Mouse (Mus musculus): ENCODE measurements at regions not wholly inside any gene's neighbourhood (a gene's known extent, or its start where the extent isn't known, plus 50 kb on each side); places are given as distances from the start of the nearest gene placed in this dataset.

DNA sequence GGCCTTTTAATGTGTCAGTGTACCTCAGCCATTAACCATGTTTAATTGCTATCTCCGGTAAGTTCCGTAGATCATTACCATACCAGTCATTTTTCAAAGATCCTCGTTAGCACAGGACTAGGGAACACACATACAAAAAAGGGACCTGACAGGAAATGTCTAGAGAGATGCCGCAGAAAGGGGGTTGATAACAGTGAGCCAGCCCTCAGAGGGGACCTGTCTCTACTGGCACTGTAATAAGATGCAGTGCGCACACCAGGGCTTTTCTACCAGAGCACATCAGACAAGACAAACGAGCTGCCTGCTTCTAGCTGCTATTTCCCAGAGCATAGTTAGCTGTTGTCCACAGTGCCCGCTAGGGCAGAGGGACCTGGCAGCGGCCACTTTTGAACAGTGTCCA, 199.1 kb downstream of the Sox11 start:
- no peak for DNase-seq (ENCODE audit: low read depth in 1 of 2, low spot score in 2 of 2)

DNA sequence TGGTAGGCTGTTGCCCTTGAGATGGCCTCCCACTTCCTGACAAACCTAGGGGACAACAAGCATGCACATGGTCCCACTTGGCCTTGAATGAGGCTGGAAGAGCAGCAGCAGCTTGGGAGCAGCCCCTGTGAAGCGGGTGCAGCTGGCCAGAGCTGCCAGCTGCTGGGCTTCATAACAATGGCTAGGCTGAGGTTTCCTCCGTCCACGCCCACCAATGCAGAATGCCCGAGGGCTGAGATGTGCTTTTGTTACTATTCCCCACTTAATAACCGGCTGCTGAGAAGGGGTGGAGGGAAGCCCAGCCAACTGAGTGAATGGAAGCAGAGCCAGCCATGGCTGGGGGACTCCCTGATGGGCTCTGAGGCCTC, 202.1 kb downstream of the Sox11 start:
- no peak for DNase-seq (ENCODE audit: low read depth in 1 of 2, low spot score in 2 of 2)

DNA sequence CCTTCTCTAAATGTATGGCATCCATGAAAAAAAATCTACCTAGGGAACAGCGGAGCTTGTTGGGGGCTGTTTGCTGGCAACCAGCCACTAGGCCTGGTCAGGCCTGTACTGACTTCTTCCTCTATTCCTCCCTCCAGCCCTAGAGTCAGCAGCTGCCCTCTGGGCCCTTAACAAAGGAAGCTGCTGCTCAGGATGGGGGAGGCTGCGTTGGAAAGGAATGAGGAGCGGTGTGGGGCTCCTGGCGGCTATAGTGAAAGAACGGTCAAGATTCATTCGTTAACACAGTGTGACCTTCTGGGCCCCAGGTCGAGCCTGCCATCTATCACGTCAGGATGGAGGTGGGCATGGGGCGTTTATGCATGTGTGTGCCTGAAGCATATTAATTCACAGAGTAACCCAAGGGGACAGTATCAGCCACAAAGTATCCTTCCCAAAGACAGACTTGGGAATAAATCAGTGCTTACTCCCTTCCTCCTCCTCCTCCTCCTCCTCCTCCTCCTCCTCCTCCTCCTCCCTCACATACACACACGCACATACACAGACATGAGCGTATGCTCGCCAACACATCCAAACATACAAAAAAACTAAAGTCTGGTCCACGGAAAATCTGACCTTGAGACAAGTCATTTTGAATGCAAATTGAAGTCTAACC, 202.6 kb downstream of the Sox11 start:
- no peak for DNase-seq (ENCODE audit: low read depth in 1 of 2, low spot score in 2 of 2)

DNA sequence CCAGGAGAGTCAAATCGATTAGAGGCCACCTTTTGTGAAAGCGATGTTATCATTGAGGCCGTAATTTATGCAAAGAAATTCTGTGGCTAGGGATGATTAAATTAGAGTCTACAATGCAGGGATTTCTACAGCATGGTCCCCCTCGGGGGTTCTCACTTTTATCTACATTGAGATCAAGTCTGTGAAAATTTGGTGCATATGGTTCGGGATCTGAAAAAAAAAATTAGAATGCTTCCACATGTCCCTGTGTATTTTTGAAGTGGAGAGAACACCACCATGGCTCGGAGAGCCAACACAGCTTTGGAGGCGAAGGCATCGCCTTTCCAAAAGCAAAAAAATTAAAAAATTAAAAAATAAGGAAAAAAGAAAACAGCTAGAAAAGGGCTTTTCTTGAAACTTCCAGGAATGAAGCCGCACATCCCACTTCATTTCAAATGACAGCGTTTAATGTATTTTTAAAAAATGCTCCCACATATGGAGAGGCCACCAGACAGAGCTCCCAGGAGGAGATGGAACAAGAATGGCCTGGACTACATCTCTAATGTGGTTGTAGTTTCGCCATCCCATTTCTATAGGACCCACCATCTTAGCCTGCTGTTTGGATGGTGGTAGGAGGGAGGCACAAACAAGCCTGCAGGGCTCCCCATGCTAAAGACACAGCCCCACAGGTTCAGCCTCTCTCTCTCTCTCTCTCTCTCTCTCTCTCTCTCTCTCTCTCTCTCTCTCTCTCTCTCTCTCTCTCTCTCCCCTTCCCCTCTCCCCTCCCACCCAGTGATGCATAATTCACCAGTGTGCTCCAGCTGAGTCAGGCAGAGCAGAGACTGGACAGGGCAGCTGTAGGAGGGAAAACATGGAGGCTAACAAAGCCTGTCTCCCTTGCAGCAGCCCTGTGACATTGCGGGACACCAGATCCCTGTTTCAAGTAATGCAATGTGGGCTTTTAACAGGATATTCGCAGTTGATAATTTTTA, 203.4 kb downstream of the Sox11 start:
- DNase-seq (ENCODE audit: low read depth in 1 of 2, low spot score in 2 of 2): no peak

DNA sequence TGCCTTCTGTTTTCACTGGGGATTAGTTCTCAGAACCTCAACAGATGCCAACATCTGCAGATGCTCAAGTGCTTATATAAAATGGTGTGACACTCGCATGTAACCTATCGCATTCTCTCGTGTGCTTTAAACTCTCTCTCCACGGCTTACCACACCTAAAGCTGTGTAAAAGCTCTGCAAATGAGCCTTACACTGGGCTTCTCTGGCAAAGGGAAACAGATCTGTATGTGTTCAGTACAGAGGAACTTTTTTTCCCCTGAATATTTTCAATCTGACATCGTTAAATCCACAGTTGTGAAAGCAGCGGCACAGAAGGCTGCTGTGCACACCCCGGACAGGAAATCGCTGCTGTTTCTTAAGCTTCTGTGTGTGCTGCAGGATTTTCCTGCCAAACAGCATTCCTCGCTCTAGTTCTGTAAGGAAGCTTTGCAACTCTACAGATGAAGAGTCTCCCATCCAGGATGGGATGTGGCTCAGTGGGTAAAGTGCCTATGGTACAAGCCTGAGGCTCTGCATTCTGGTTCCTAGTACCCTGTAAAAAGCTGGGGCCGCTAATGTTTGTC, 206.3 kb downstream of the Sox11 start:
- no peak for DNase-seq (ENCODE audit: low read depth in 1 of 2, low spot score in 2 of 2)

DNA sequence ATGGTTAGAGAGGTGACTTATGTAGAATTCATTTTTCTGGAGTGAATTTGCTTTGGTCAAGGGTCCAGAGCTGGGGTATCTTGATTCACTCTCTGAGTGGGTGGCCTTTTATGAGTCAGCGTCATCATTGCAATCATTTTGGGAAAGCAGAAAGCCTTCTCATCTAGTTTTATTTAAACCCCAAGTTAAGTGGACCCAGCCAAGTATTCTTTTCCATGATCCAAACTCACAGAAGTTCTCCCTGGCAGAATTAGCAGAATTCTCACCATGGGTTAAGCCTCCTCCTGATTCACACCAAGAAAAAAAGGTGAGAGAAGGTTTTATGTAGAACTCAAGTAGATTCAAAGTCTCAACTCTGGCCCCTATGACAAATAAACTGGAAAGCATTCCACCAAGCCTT, 211.8 kb downstream of the Sox11 start:
- no peak for DNase-seq (ENCODE audit: low read depth in 1 of 2, low spot score in 2 of 2)

DNA sequence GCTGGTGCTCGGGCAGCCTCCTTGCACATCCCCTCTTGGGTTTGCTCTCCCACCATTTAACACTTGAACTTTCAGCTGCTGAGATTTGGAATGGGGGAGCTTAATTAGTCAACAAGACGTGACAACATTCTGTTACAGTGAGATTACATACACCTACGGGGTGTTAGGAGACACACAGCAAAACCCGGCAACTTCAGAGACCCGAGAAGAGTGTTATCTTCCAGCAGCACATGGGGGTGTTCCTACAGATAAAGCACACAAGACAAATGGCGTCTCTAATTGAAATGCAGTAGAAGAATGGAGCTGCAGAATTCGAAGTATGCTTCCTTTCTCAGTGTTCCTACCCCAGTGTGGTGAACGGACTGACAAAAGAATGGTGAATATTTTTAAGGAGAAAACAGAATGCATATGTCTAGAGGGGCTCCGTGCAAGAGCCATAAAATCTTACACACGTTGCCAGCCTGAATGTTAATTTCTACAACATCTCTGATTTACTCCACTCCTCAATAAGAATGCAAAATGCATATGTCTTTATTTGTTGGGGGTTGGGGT, 215.2 kb downstream of the Sox11 start:
- DNase-seq (ENCODE audit: low read depth in 1 of 2, low spot score in 2 of 2): no peak

DNA sequence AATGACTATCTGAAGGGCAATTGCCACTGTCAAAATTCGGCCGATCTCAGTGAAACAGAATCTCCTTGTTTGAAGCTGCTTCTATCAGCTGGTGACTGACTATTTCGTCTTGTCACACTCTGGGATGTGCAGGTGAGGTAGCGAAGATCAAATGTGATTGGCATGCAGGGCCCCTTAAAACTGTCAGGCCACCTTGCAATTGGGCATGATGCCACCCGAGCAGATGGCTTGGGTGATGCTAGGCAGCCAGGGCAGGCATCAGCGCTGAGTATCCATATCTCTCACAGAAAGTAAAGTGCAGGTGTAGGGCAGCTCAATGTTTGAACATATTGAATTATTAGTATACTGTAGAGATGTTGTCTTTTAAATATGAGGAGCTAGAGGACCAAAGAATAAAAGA, 223.8 kb downstream of the Sox11 start:
- DNase-seq (ENCODE audit: low read depth in 1 of 2, low spot score in 2 of 2): no peak

DNA sequence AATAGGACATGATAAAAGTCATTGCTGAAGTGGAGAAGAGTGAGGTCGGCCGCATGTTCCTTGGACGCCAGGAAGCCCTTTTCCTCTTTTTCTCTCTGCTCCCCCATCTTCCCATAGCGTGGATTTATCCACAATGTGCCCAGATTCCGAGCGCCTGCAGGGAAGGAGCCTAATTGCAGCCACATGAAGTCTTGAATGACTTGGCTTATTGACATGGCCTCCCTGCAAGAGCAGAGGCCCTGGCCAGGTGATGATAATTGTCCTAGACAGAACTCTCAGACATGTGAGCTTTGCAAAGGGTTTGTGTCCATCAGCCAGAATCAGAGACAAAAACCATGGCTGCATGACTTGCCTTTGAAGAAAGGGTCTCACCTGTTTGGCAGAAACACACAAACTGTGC, 227.0 kb downstream of the Sox11 start:
- no peak for DNase-seq (ENCODE audit: low read depth in 1 of 2, low spot score in 2 of 2)

DNA sequence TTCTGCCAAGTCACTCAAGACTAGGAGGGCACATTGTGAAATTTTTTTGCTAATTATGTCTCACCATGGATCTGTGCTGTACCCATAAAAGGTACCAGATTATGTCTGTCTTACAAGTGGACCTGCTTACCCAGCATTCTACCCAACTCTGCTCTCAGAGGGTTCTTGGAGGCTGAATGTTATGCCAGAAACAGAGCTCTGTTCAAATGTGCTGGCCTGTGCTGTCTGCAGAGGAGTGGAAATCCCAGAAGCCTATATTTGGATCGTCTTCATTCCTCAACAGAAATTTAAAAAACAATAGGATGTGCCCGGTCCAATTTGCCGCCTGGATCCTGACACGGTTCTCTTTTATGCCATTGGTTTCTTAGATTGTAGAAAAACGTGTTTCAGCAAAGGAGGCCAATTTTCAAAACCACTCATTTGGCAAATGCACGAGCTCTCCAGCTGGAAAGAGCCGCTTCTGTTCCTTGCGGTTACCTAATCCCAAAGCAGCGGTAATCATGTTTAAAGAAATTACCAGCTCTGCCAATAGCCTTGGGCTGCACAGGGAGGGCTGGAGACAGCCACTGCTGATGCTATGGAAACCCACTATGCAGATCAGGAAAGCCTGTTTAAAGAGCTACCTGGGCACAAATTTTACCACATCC, 237.3 kb downstream of the Sox11 start:
- no peak for DNase-seq (ENCODE audit: low read depth in 1 of 2, low spot score in 2 of 2)

DNA sequence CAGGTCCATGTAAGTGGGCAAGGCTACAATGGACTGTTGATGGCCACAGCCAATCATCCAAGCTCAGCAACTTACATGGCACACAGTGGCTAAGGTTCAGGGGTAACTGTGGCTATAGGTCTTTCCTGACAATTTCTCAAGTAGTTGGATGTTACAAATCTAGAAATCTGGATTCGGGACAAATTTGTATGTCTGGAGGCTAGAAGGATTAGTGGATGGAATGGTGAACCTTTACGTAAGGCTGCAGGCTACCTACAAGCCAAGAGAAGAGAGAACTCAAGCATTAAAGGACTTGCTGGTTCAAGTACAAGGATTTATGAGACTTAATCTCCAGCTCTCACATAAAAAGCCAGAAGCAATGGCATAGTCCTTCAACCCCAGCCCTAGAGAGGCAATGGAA, 239.4 kb downstream of the Sox11 start:
- DNase-seq (ENCODE audit: low read depth in 1 of 2, low spot score in 2 of 2): no peak

DNA sequence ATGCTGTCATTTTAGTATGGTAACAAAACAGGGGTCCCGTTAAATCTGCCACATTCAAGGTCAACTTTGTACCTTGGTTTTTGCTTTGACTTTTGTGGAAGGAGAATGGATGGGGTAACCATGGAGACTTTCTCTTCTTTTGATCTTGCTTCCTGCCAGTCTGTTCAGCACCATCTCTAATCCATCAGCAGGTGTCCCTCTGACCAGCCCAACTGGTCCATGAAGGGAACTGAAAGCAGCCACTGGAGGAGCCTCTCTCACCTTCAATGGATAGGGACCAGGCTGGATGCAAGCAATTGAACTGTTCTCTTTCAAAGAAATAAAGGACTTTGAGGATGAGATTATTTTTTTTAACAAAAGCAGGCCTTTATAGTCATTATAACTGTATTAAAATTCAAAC, 253.2 kb downstream of the Sox11 start:
- no peak for DNase-seq (ENCODE audit: low read depth in 1 of 2, low spot score in 2 of 2)

DNA sequence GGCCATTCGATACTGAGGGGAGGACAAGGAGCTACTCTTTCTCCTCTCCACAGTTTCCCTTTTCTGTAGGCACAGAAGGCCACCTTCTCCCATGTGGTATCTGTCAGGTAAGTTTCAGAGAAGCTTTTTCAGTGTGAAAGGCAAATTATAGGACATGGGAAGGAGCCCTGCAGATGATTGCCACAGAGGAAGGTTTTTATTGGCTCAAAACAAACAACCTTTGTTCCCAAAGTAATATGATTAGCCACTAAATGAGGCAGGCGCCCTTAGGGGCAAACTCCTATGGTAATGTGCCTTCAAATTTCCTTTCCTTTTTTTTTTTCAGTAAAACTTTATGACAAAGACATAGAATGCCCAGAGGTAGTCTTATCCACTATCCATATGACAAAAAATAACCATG, 256.5 kb downstream of the Sox11 start:
- no peak for DNase-seq (ENCODE audit: low read depth in 1 of 2, low spot score in 2 of 2)

DNA sequence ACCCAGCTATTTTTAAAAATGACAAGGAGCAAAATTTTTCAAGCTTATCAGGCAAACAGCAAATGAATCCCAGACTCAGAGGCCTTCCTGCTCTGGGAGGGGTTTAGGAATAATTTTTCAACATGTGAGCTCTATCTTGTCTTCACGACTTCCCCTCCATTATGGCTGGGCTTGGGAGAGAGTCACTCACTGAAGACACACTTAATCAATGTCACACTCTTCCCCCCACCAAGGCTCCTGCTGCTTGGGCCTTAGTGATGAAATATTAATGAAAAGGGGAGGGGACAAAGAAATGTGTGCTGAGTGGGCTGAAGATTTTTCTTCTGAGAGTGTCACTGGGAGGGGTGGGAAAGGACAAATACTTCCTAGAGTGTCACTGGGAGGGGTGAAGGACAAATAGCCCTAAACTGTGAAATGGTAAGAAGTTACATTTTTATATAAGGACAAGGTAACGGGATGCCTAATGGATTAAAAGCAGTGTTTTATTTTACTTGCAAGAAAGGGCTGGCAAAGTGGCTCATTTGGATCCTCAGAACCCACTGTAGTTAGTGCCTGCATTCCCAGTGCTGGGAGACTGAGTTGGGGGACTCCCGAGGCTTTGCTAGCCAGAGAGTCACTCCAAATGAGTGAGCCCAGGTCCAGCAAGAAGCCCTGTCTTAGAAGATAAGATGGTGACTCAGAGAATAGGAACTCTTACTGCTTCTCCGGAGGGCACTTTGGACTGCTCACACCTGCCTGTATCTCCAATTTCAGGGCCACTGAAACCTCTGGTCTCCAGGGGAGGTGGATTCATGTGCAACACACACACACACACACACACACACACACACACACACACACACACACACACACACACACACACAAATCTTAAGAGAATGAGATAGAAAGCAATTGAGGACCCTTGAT, 258.5 kb downstream of the Sox11 start:
- DNase-seq (ENCODE audit: low read depth in 1 of 2, low spot score in 2 of 2): no peak

DNA sequence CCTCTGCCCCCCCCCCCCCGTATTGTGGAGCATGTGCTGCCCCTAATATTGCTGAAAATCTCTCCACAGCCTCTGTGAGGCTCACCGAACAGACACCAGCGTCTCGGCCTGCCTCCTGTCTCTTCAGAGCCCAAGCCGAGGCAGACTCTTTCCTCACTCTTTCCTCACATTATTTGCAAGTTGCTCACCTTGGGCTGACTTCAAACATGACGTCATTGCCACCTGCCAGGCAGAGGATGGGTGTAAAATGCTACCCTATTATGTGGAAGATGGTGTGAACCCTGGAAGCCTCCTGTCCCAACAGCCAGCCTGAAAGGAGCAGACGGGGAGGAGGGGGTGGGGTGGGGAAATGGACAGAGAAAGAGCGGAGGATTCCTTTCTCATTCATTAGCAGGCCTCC, 259.3 kb downstream of the Sox11 start:
- no peak for DNase-seq (ENCODE audit: low read depth in 1 of 2, low spot score in 2 of 2)

DNA sequence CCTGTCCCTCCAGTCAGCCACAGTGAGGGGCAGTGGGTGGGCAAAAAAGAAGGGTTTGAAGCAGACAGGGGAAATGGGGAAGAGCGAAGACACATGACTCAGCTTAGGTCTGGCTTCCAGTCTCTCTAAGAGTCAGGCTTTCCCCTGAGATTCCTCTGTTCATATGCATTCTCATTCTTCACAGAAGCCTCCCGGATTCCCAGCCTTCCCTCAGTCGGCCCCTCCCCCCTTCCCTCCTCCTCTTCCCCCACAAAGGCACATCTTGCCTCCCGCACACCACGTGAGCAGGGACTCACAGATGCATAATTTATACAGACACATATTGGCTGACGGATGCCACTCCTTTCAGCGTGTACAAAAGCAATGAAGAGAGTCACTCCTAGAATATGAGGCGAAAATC, 259.8 kb downstream of the Sox11 start:
- DNase-seq (ENCODE audit: low read depth in 1 of 2, low spot score in 2 of 2): no peak

DNA sequence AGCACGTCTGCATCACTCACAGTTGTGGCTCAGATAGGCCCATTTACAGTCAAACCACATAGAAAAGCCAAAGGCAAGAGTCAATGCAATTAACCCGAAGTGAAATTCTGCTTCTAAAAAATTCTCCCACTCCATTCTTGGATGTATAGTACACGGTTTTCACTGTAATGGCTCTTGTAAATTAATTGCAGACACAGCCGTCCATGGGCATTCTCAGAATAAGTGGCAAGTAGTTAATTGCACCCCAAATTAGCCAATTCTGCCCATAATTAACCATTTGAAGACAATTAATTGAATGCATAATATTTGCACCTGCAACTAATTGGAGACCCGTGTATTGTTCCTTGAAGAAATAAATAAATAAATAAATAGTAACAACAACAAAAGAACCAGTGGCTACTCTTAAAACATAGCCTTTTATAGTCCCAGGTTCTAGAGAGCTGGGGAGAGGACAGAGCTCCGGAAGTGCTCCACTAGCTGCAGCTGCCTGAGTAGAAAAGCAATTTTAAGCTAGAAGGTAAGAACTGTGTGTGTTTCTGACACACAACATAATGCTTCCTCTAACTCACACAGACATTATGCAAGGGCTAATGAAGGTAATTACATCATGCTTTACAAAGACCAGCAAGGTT, 266.2 kb downstream of the Sox11 start:
- no peak for DNase-seq (ENCODE audit: low read depth in 1 of 2, low spot score in 2 of 2)

DNA sequence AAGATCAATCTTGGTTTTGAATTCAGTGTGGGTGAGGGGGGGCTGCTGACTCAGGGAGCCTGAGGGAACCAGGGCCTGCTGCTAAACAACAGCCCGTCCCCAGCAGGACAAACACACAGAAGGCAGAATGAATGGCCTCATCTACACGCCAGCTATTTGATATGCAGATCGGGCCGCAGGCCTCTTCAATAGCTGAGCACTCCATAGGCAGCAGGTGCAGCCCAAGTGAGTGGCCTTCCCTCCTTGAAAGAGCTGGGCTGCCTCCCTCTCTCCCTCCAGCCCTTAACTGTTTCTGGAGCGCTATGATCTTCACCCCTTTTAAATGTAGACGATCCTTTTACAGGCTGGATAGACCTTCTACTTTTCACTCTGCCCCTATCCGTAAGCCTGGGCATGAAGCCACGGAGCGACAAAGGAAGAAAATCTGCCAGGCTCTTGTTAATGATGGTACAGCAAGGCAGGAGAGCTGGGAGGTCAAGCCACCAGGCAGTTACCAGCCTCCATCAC, 277.3 kb downstream of the Sox11 start:
- DNase-seq (ENCODE audit: low read depth in 1 of 2, low spot score in 2 of 2): no peak

DNA sequence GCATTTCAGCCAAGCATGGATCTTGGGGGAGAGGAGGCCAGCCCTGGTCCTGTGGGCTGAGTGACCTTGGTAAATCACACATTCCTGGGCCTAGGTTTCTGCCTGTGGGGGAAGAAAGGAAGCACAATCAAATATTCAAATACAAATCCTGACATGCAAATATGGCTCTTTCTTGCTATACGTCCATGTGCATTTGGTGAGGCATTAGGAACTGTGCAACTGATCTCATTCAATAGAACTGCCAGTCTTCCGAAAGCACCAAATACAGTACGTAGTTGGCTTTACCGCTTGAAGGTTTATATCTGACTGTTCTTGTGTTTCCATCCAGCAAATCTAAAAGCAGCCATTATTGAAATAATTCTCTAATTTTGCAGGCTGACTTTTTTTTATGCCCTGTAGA, 278.9 kb downstream of the Sox11 start:
- DNase-seq (ENCODE audit: low read depth in 1 of 2, low spot score in 2 of 2): no peak

All from monocyte, adult 2 months (primary cell).